Mouse (Mus musculus): ENCODE measurements at regions not wholly inside any gene's neighbourhood (a gene's known extent, or its start where the extent isn't known, plus 50 kb on each side); places are given as distances from the start of the nearest gene placed in this dataset.

GRCm38 (mm10) chr10:125530876-125531275 is 141.6 kb upstream of the Slc16a7 start:
- Histone ChIP-seq H3K36me3 (ENCODE audit: control insufficient read depth, insufficient read depth, low read length) (no peaks in the 10 kb centered on the region), H3K27ac (ENCODE audit: insufficient read depth, low read depth, low read length) (no peak overlapping the region), H3K27me3 (ENCODE audit: control insufficient read depth, insufficient read depth, low read length) (no peaks in the 10 kb centered on the region), H3K4me3 (ENCODE audit: low read depth, low read length) (no peak overlapping the region), H3K4me1 (ENCODE audit: control insufficient read depth, insufficient read depth, insufficient read length, low read length) (no peaks in the 10 kb centered on the region)
- no peak for TF ChIP-seq POLR2A (IDR thresholded peaks at IDR 0.05; ENCODE audit: low read depth, low read length)
- no peak for TF ChIP-seq CTCF (IDR thresholded peaks at IDR 0.05; ENCODE audit: extremely low read depth, insufficient read length, insufficient replicate concordance, low read depth, low read length)
- WGBS: 76% methylated on average over 6 of the region's 6 CpGs

- Histone ChIP-seq H3K4me3 (ENCODE audit: low read depth, low read length) (no peak overlapping the region), H3K36me3 (ENCODE audit: control insufficient read depth, insufficient read depth, low read length) (no peaks in the 10 kb centered on the region), H3K27me3 (ENCODE audit: control insufficient read depth, insufficient read depth, low read length) (no peaks in the 10 kb centered on the region), H3K4me1 (ENCODE audit: control insufficient read depth, insufficient read depth, insufficient read length, low read length) (no peaks in the 10 kb centered on the region), H3K27ac (ENCODE audit: insufficient read depth, low read depth, low read length) (no peak overlapping the region)
- TF ChIP-seq POLR2A (IDR thresholded peaks at IDR 0.05; ENCODE audit: low read depth, low read length) (no peak), CTCF (IDR thresholded peaks at IDR 0.05; ENCODE audit: extremely low read depth, insufficient read length, insufficient replicate concordance, low read depth, low read length) (no peak)
- 43% methylated on average over 1 of the region's 1 CpGs for WGBS
Observed at GRCm38 (mm10) chr10:125538316-125538715, 149.1 kb upstream of the Slc16a7 start.

- no peaks in the 10 kb centered on the region for H3K4me1 ChIP-seq (ENCODE audit: control insufficient read depth, insufficient read depth, insufficient read length, low read length)
- no peaks in the 10 kb centered on the region for H3K27me3 ChIP-seq (ENCODE audit: control insufficient read depth, insufficient read depth, low read length)
- no peak overlapping the region for H3K4me3 ChIP-seq (ENCODE audit: low read depth, low read length)
- WGBS: 72% methylated on average over 7 of the region's 7 CpGs
- no peak overlapping the region for H3K27ac ChIP-seq (ENCODE audit: insufficient read depth, low read depth, low read length)
- TF ChIP-seq CTCF (IDR thresholded peaks at IDR 0.05; ENCODE audit: extremely low read depth, insufficient read length, insufficient replicate concordance, low read depth, low read length) (no peak), POLR2A (IDR thresholded peaks at IDR 0.05; ENCODE audit: low read depth, low read length) (no peak)
- no peaks in the 10 kb centered on the region for H3K36me3 ChIP-seq (ENCODE audit: control insufficient read depth, insufficient read depth, low read length)
Observed at GRCm38 (mm10) chr10:125586489-125587147, 197.4 kb upstream of the Slc16a7 start.

GRCm38 (mm10) chr10:125593006-125593405 is 203.7 kb upstream of the Slc16a7 start:
- no peaks in the 10 kb centered on the region; the same call in 1 of the 2 replicates for H3K27me3 ChIP-seq (ENCODE audit: control insufficient read depth, insufficient read depth, low read length)
- H3K4me3 ChIP-seq (ENCODE audit: low read depth, low read length): no peak overlapping the region
- TF ChIP-seq CTCF (IDR thresholded peaks at IDR 0.05; ENCODE audit: extremely low read depth, insufficient read length, insufficient replicate concordance, low read depth, low read length) (no peak), POLR2A (IDR thresholded peaks at IDR 0.05; ENCODE audit: low read depth, low read length) (no peak)
- no peak overlapping the region for H3K27ac ChIP-seq (ENCODE audit: insufficient read depth, low read depth, low read length)
- WGBS: 54% methylated on average over 5 of the region's 5 CpGs
- no peaks in the 10 kb centered on the region for H3K36me3 ChIP-seq (ENCODE audit: control insufficient read depth, insufficient read depth, low read length)
- H3K4me1 ChIP-seq (ENCODE audit: control insufficient read depth, insufficient read depth, insufficient read length, low read length): no peaks in the 10 kb centered on the region

- Histone ChIP-seq H3K36me3 (ENCODE audit: control insufficient read depth, insufficient read depth, low read length) (no peaks in the 10 kb centered on the region), H3K4me3 (ENCODE audit: low read depth, low read length) (no peak overlapping the region), H3K27ac (ENCODE audit: insufficient read depth, low read depth, low read length) (no peak overlapping the region), H3K4me1 (ENCODE audit: control insufficient read depth, insufficient read depth, insufficient read length, low read length) (no peaks in the 10 kb centered on the region), H3K27me3 (ENCODE audit: control insufficient read depth, insufficient read depth, low read length) (no peaks in the 10 kb centered on the region)
- TF ChIP-seq CTCF (IDR thresholded peaks at IDR 0.05; ENCODE audit: extremely low read depth, insufficient read length, insufficient replicate concordance, low read depth, low read length) (no peak), POLR2A (IDR thresholded peaks at IDR 0.05; ENCODE audit: low read depth, low read length) (no peak)
- WGBS: 75% methylated on average over 10 of the region's 10 CpGs
Observed at GRCm38 (mm10) chr10:125607787-125608617, 218.7 kb upstream of the Slc16a7 start.

- Histone ChIP-seq H3K27me3 (ENCODE audit: control insufficient read depth, insufficient read depth, low read length) (no peaks in the 10 kb centered on the region), H3K4me1 (ENCODE audit: control insufficient read depth, insufficient read depth, insufficient read length, low read length) (no peaks in the 10 kb centered on the region), H3K4me3 (ENCODE audit: low read depth, low read length) (no peak overlapping the region), H3K27ac (ENCODE audit: insufficient read depth, low read depth, low read length) (no peak overlapping the region), H3K36me3 (ENCODE audit: control insufficient read depth, insufficient read depth, low read length) (no peaks in the 10 kb centered on the region)
- TF ChIP-seq POLR2A (IDR thresholded peaks at IDR 0.05; ENCODE audit: low read depth, low read length): no peak
- no peak for TF ChIP-seq CTCF (IDR thresholded peaks at IDR 0.05; ENCODE audit: extremely low read depth, insufficient read length, insufficient replicate concordance, low read depth, low read length)
- 81% methylated on average over 5 of the region's 5 CpGs for WGBS
Observed at GRCm38 (mm10) chr10:125610353-125610752, 221.1 kb upstream of the Slc16a7 start.

GRCm38 (mm10) chr10:125612773-125613172 is 223.5 kb upstream of the Slc16a7 start:
- no peak overlapping the region for H3K4me3 ChIP-seq (ENCODE audit: low read depth, low read length)
- no peak overlapping the region for H3K27ac ChIP-seq (ENCODE audit: insufficient read depth, low read depth, low read length)
- H3K27me3 ChIP-seq (ENCODE audit: control insufficient read depth, insufficient read depth, low read length): no peaks in the 10 kb centered on the region
- H3K4me1 ChIP-seq (ENCODE audit: control insufficient read depth, insufficient read depth, insufficient read length, low read length): no peaks in the 10 kb centered on the region
- TF ChIP-seq POLR2A (IDR thresholded peaks at IDR 0.05; ENCODE audit: low read depth, low read length) (no peak), CTCF (IDR thresholded peaks at IDR 0.05; ENCODE audit: extremely low read depth, insufficient read length, insufficient replicate concordance, low read depth, low read length) (no peak)
- 94% methylated on average over 6 of the region's 6 CpGs for WGBS
- no peaks in the 10 kb centered on the region for H3K36me3 ChIP-seq (ENCODE audit: control insufficient read depth, insufficient read depth, low read length)
